Mouse (Mus musculus): ENCODE results near the gene Pla2g6.

GRCm38 (mm10) chr15:79368861-79369440 lies 40.8 kb upstream of the Pla2g6 start:
- TF ChIP-seq CTCF (IDR thresholded peaks at IDR 0.05; ENCODE audit: control insufficient read depth, insufficient read depth, insufficient replicate concordance, low read depth, low read length) (no peak), POLR2A (IDR thresholded peaks at IDR 0.05; ENCODE audit: control insufficient read depth, low read depth, low read length) (peak; percentile 12; the same call in 1 of the 2 replicates)

Data from testis, adult 2 months (tissue).